Comparison of ENCODE assay signal across 8 mouse cellular contexts in the genomic region with DNA sequence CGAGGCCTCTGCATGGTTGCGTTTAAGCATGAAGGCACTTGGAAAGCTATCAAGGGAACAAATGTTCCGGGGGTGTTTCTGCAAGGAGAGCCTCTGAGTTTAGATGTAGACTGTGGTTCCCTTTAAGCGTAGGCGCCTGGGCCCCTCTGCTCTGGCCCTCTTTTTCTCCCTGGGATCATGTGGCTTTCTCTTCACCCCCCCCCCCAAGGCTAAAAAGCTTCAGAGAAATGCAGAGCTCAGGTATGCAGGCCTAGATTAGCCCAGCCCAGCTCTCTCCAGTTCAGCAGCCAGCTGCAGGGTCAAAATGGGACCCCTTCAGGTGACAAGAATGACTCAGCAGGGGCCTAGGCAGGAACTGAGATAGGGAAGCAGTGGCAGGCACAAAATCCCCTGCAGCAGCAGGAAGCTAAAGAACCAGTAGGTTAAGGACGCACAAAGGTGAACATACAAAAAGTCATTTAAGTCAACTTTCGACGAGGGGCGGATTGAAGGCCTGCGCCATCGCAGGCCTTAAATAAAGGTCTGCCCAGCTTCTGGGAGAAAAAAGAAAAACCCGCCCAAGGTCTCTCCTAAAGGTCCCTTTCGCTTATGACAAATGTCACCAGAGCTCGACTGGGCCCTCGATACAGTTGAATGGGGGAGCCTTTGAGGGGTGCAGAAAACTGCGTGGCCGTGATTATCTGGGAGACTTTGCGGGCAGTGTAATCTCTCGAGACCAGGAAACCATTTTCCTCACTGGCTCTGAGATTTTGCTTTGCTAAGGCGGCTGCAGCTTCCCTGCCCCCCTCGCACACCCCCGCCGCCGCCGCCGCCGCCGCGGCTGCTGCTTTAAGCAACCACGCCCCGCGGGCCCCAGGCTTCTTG. TPM values are rescaled to one million over a fixed set of nuclear protein-coding genes. Genes with fewer than 3 reads are reported as not detected.
DNase-seq lines count a peak whose midpoint lies in the region; ATAC-seq and TF ChIP-seq lines count a peak whose summit lies in the region.

No protein-coding gene starts in this region.

- peak overlapping the region; percentile 53 for H3K4me2 ChIP-seq in forebrain, postnatal 0 days (ENCODE audit: low read depth)
- H3K4me2 ChIP-seq in midbrain, embryonic 11.5 days, result peak overlapping the region; percentile 43

- peak; percentile 20 for DNase-seq in adrenal gland, postnatal 10 days
- DNase-seq in adrenal gland, adult 8-10 months, result no peak
- peak; percentile 21 for DNase-seq in forebrain, postnatal 0 days
- DNase-seq in left cerebral cortex, postnatal 4 days, result peak; percentile 13
- peak; percentile 98 for DNase-seq in midbrain, embryonic 11.5 days (ENCODE audit: low spot score, missing footprints)
- peak; percentile 73 for DNase-seq in telencephalon, adult 2 months (ENCODE audit: low read depth, low spot score)

- intact Hi-C loops in left cerebral cortex, postnatal 4 days (cut with DNase I), result loop anchor here (10.0 kb wide), 1 partner anchor 255 kb away; no protein-coding TSS in a partner anchor

- 20% methylated on average over 28 of the region's 32 CpGs for WGBS in bone marrow, adult 2 months
- WGBS in forebrain, postnatal 0 days, result 31% methylated on average over 32 of the region's 32 CpGs
- WGBS in midbrain, embryonic 11.5 days, result 24% methylated on average over 22 of the region's 32 CpGs

- no peaks in the 10 kb centered on the region for H3K9me3 ChIP-seq in forebrain, postnatal 0 days (ENCODE audit: low read length)
- H3K9me3 ChIP-seq in midbrain, embryonic 11.5 days (ENCODE audit: control insufficient read depth, low read length), result no peaks in the 10 kb centered on the region

- no peaks in the 10 kb centered on the region for H3K36me3 ChIP-seq in forebrain, postnatal 0 days (ENCODE audit: insufficient read depth)
- H3K36me3 ChIP-seq in midbrain, embryonic 11.5 days (ENCODE audit: control insufficient read depth, insufficient read depth, low read length), result no peaks in the 10 kb centered on the region

- peak overlapping the region; percentile 78 for H3K27ac ChIP-seq in bone marrow, adult 2 months (ENCODE audit: control insufficient read depth, insufficient read depth, low read depth, low read length, poor library complexity)
- peak overlapping the region; percentile 92 for H3K27ac ChIP-seq in forebrain, postnatal 0 days (ENCODE audit: low read depth, low read length)
- H3K27ac ChIP-seq in midbrain, embryonic 11.5 days (ENCODE audit: low read depth, low read length), result peak overlapping the region; percentile 72

- H3K4me1 ChIP-seq in bone marrow, adult 2 months (ENCODE audit: control insufficient read depth, insufficient read depth, low read length), result no peaks in the 10 kb centered on the region
- H3K4me1 ChIP-seq in forebrain, postnatal 0 days (ENCODE audit: insufficient read depth), result no peaks in the 10 kb centered on the region
- no peaks in the 10 kb centered on the region; the same call in 1 of the 2 replicates for H3K4me1 ChIP-seq in midbrain, embryonic 11.5 days (ENCODE audit: control insufficient read depth, insufficient read depth, low read length)

- TF ChIP-seq CTCF in bone marrow, adult 2 months (IDR thresholded peaks at IDR 0.05; ENCODE audit: control insufficient read depth, insufficient read depth, low read length), result no peak
- TF ChIP-seq CTCF in forebrain, postnatal 0 days (IDR thresholded peaks at IDR 0.05; ENCODE audit: low read depth), result no peak

- H3K27me3 ChIP-seq in forebrain, postnatal 0 days (ENCODE audit: insufficient read depth, low read length), result no peaks in the 10 kb centered on the region
- H3K27me3 ChIP-seq in midbrain, embryonic 11.5 days (ENCODE audit: control insufficient read depth, insufficient read depth, low read length), result no peaks in the 10 kb centered on the region

- ATAC-seq in forebrain, postnatal 0 days, result no peak
- ATAC-seq in inflammation-experienced regulatory T-cells, adult 6 months, result peak; percentile 18
- peak; percentile 6; the same call in 1 of the 2 replicates for ATAC-seq in midbrain, embryonic 11.5 days (ENCODE audit: low FRiP score)

- no peak for TF ChIP-seq POLR2A in bone marrow, adult 2 months (IDR thresholded peaks at IDR 0.05; ENCODE audit: borderline replicate concordance, control insufficient read depth, low read depth, low read length)

- H3K9ac ChIP-seq in forebrain, postnatal 0 days, result peak overlapping the region; percentile 47
- H3K9ac ChIP-seq in midbrain, embryonic 11.5 days (ENCODE audit: low read length), result peak overlapping the region; percentile 59

- peak overlapping the region; percentile 60 for H3K4me3 ChIP-seq in bone marrow, adult 2 months (replicated peaks; ENCODE audit: control insufficient read depth, low read depth, low read length)
- peak overlapping the region; percentile 53 for H3K4me3 ChIP-seq in forebrain, postnatal 0 days (ENCODE audit: low read depth, low read length)
- H3K4me3 ChIP-seq in midbrain, embryonic 11.5 days (ENCODE audit: low read depth, low read length), result peak overlapping the region; percentile 60

RNA-seq across cellular contexts. Expression of a gene that starts 0.7 kb away (rescaled TPM):
- total RNA-seq in adrenal gland, postnatal 10 days (2021), result 100 to 1,000 TPM; 174 to 178 TPM
- total RNA-seq in adrenal gland, adult 8-10 months (2022), result 100 to 1,000 TPM; 171 to 259 (median 210) TPM
- 47.7 and 69.5 TPM in 2 replicates for polyA plus RNA-seq in bone marrow, adult 2 months (2011; ENCODE audit: insufficient read depth, insufficient read length, low replicate concordance, missing spikeins)
- 141 and 144 TPM in 2 replicates for total RNA-seq in forebrain, postnatal 0 days (2014; rRNA removed)
- 223 and 255 TPM in 2 replicates for polyA plus RNA-seq in forebrain, postnatal 0 days (2015; fragmentation: Nextera tagmentation; extraction: Ambion mirVana)
- polyA plus RNA-seq in inflammation-experienced regulatory T-cells, adult 6 months (2017; shearing (Covaris generic)), result 100 to 1,000 TPM; 127 to 201 (median 130) TPM
- total RNA-seq in left cerebral cortex, postnatal 4 days (2021), result 100 to 1,000 TPM; 148 to 154 TPM
- 345 and 352 TPM in 2 replicates for polyA plus RNA-seq in midbrain, embryonic 11.5 days (2014; fragmentation: Nextera tagmentation; extraction: Ambion mirVana)
